Mouse (Mus musculus) brain, embryonic 14.5 days (tissue): Measurements from ENCODE around the gene Spc24.

Source experiments
- CTCF ChIP-seq: fragments of 200-500 bp; IDR thresholded peaks from 2 replicates; pipeline ENCODE4 v1.5.1; 2012; ENCODE audit warnings: inconsistent platforms, mild to moderate bottlenecking, moderate library complexity, borderline replicate concordance; ENCODE audit not compliant: insufficient read depth, insufficient read length; ENCODE audit errors: extremely low read depth
- POLR2A ChIP-seq: fragments of 200-500 bp; IDR thresholded peaks from 2 replicates; pipeline ENCODE4 v1.6.1; 2012; ENCODE audit warnings: mild to moderate bottlenecking, inconsistent platforms, borderline replicate concordance; ENCODE audit not compliant: poor library complexity, insufficient read depth, insufficient read length, severe bottlenecking; ENCODE audit errors: extremely low read depth

DNA sequence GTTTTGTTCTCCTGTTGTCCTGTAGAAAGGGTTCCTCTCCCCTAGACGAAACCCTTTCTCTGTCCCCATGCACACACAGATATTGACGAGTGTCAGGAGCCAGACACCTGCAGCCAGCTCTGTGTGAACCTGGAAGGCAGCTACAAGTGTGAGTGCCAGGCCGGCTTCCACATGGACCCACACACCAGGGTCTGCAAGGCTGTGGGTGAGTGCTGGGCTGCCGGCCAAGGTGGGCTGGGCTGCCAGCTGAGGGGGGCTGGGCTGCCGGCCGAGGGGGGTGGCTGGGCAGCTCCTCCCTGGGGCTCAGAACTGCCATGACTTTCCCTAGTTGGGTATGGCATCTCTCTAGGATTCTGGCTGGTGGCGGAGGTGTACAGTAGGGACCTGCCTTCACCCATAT is 21.3 kb downstream of the Spc24 start:
- no peak for TF ChIP-seq POLR2A
- no peak for TF ChIP-seq CTCF
